Mouse (Mus musculus) c-Kit-negative CD71-positive TER-119-positive erythroid progenitor cells, embryonic 14.5 days (primary cell): ENCODE results near the gene Vmn1r1.
"Not testable (repeated sequence)": the region's sequence is repeated elsewhere in the genome, so short reads cannot be mapped to it uniquely, and the experiment has no call there.

Experiments
- DNase-seq: peaks from one replicate; pipeline ENCODE4 v3.0.0-alpha.2; 2013; ENCODE audit warnings: low read depth, low spot score

Gene Vmn1r1

GRCm38 (mm10) chr1:182164386-182164785, at the start of gene Vmn1r1:
Vmn1r1 (minus strand) TSS chr1:182164486.
- DNase-seq = no peak

- DNase-seq = no peak
Observed at GRCm38 (mm10) chr1:182210322-182210721, 46.0 kb upstream of the Vmn1r1 start.

GRCm38 (mm10) chr1:182192581-182192980, 28.3 kb upstream of the Vmn1r1 start:
- no peak for DNase-seq

GRCm38 (mm10) chr1:182191816-182192545, 27.7 kb upstream of the Vmn1r1 start:
- DNase-seq = no peak

- no peak for DNase-seq
Observed at GRCm38 (mm10) chr1:182191181-182191580, 26.9 kb upstream of the Vmn1r1 start.

- no peak for DNase-seq
Observed at GRCm38 (mm10) chr1:182189669-182190440, 25.6 kb upstream of the Vmn1r1 start.

- DNase-seq = not testable (repeated sequence)
Observed at GRCm38 (mm10) chr1:182182449-182182848, 18.2 kb upstream of the Vmn1r1 start.

- no peak for DNase-seq
Observed at GRCm38 (mm10) chr1:182181456-182182305, 17.4 kb upstream of the Vmn1r1 start.

- DNase-seq = not testable (repeated sequence)
Observed at GRCm38 (mm10) chr1:182176985-182177384, 12.7 kb upstream of the Vmn1r1 start.

- not testable (repeated sequence) for DNase-seq
Observed at GRCm38 (mm10) chr1:182170206-182170605, 5.9 kb upstream of the Vmn1r1 start.

GRCm38 (mm10) chr1:182162951-182163350, 1.3 kb downstream of the Vmn1r1 start:
- DNase-seq = no peak

- DNase-seq = no peak
Observed at GRCm38 (mm10) chr1:182159575-182159974, 4.7 kb downstream of the Vmn1r1 start.

- no peak for DNase-seq
Observed at GRCm38 (mm10) chr1:182157734-182158133, 6.6 kb downstream of the Vmn1r1 start.

GRCm38 (mm10) chr1:182149966-182150365, 14.3 kb downstream of the Vmn1r1 start:
- peak; percentile 40 for DNase-seq

- no peak for DNase-seq
Observed at GRCm38 (mm10) chr1:182148864-182149514, 15.3 kb downstream of the Vmn1r1 start.

GRCm38 (mm10) chr1:182145546-182145945, 18.7 kb downstream of the Vmn1r1 start:
- no peak for DNase-seq

- peak; percentile 37 for DNase-seq
Observed at GRCm38 (mm10) chr1:182143288-182143687, 21.0 kb downstream of the Vmn1r1 start.

- no peak for DNase-seq
Observed at GRCm38 (mm10) chr1:182142725-182143124, 21.6 kb downstream of the Vmn1r1 start.

GRCm38 (mm10) chr1:182140370-182140769, 23.9 kb downstream of the Vmn1r1 start:
- DNase-seq = peak; percentile 50

GRCm38 (mm10) chr1:182139937-182140336, 24.3 kb downstream of the Vmn1r1 start:
- DNase-seq = no peak

- no peak for DNase-seq
Observed at GRCm38 (mm10) chr1:182138172-182138571, 26.1 kb downstream of the Vmn1r1 start.
